Mouse (Mus musculus) G1E-ER4 (cell line): ENCODE measurements around the gene Snf8. TPM values are rescaled to one million over a fixed set of nuclear protein-coding genes. Genes with fewer than 3 reads are reported as not detected.

Source experiments
- GATA1 ChIP-seq: IDR thresholded peaks from one replicate; pipeline ENCODE4 v1.8.0; 2012; ENCODE audit warnings: low read length, inconsistent platforms
- polyA plus RNA-seq: library from polyadenylated mRNA; stranded (reverse); fragments of >175 nt; gene quantifications from 2 replicates; pipeline ENCODE4 v1.2.3, GENCODE M21; 2012

The Snf8 gene
- 153 and 177 TPM in 2 replicates for polyA plus RNA-seq

DNA sequence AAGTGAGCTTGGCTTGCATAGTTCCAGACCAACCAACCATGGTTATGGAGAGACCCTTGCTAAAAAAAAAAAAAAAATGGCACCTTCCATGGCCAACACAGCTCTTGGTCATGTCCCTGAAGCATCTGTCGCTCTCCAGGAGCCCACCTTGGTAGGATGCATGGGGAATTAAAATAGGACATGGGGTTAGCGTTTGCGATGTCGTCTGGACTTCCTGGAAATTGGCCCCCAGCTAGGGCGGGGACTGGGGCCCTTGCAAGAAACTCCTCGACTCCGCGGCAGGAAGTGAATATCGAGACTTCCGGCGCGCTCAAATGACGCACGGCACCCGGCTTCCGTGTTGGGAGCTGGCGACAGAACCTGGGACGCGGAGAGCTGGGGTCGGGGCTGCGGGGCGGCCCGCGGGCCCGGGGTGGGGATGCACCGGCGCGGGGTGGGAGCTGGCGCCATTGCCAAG, at the start of gene Snf8:
Snf8 (plus strand) TSS at position 290 of the 457 bp plus-strand sequence.
- TF ChIP-seq GATA1: no peak

DNA sequence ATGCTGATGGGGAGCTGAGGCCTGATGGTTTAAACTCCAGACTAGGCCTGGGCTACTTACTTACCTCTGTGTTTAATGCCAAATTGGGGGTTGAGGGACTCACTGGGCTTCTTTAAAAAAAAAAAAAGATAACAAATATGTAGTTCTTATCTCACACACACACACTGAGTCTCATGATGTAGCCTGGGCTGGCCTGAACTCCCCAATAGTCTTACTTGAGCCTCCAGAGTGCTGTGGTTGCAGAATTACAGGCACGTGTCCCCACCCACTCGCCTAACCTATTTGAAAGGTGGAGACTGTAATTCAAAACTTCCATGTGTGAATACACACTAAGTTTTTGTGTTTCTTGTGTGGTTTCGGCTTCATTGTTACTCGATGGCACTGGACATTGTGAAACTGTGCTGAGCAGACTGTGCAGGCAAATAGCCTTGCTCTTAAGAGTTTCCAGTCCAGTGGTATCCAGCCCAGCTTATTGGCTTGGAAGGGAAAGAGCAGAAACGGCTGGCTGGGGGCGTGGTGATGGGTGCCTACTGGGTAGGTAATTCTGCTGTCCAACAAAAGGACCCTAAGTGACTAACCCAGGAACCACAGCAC, 46.7 kb upstream of the Snf8 start:
- no peak for TF ChIP-seq GATA1

DNA sequence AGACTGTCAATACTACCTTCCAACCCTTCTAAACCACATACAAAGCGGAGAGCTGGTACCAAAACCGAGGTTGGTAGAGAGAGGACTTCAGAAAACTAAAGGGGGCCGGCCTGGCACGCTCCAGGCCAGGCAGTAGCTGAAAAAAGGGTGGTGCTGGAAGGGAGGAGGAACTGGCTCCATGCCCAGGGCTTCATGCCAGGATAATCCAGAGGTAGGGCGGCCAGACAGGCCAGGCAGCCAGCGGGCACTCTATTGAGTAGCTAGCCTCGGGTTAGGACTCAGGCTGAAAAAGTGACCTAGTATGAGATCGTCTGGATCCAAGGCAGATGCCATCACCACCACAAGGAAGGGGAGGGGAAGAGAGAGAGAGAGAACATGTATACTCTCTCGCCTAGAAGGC, 46.2 kb upstream of the Snf8 start:
- TF ChIP-seq GATA1: no peak

DNA sequence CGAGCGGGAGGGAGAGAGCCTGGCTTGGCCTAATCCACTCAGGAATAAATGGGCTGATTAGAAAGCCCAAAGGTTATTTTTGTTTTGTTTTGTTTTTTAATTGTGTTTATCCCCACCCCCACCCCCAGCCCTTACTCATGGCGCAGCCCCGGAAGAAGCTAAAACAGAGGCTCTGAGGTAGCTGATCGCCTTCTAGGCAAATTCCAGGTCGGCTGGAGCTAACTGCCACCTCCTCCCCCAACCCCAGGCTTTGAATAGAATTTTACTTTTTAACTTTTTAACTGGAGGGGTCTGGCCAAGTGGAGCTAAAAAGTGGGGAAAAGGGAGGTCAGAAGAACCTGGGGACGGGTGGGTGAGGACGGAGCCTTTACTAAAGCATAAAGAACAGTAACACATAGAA, 44.8 kb upstream of the Snf8 start:
- no peak for TF ChIP-seq GATA1

DNA sequence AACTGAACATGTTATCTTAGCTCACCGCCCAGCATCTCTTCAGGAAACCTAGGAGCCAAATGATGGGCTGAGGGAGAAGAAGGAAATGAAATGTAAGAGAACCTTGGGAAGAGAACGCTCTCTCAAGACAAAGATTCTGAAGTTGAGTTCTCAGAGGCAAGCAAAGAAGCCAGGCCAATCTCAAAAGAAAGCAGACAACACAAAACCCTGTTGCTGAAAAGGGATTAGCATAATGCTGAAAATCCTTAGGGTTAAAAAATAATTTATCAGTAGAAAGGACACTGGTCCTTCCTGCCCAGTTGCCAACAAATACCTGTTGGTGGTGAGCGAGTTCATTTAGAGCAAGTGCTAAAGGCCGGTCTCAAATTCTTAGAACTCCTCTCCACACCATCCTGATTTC, 44.3 kb upstream of the Snf8 start:
- TF ChIP-seq GATA1: no peak

DNA sequence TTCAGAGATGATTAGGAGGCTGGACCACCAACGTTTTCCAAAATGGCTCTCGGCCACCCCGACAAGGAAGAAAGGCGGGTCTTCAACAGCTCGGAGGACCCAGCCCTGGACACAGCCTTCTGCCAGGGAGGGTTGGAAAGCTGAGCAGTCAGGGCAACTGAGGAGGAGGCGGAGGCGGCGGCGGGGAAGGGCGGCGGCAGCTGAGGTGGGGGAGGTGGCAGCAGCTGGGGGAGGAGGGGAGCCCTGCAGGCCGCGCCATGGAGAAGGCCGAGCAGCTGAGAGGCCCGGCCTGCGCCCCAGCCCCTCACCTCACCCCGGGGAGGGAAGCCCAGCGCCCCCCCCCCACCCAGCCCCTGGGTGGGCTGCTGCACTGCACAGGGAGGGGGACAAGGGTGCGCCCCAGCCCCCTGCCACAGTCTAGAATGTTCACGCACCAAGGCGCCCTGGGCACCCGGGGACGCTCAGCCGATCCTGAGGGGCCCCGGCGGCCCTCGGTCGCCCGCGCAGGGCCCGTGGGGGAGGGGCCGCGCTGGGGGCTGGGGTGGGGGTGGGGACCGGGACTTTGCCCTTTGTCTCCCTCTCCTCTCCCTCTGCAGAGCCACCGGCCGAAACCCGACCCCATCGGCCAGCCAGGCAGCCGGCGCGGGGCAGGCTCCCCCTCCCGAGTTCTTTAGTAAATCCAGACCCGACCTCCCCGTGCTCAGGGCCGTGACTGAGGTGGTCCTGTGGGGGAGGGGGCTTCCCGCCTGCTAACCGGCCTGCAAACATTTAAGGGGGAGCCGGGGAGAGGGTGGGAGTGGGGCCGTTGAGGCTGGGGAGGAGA, 43.6 kb upstream of the Snf8 start:
- TF ChIP-seq GATA1: no peak

DNA sequence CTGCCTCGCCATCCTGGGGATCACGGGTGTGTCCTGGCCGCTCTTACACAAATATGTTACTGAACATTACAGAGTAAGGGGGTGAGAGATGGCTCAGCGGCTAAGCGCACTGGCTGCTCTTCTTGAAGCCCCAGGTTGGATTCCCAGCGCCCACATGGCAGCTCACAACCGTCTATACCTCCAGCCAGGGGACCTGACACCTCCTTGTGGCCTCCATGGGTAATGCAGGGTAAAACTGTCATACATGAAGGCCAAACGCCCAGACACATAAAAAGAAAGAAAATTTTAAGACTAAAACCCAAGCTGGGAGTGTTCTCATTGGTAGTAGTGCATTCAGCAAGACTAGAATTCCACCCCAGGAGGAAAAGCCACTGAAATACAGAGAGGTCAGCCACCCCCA, 40.5 kb upstream of the Snf8 start:
- no peak for TF ChIP-seq GATA1

DNA sequence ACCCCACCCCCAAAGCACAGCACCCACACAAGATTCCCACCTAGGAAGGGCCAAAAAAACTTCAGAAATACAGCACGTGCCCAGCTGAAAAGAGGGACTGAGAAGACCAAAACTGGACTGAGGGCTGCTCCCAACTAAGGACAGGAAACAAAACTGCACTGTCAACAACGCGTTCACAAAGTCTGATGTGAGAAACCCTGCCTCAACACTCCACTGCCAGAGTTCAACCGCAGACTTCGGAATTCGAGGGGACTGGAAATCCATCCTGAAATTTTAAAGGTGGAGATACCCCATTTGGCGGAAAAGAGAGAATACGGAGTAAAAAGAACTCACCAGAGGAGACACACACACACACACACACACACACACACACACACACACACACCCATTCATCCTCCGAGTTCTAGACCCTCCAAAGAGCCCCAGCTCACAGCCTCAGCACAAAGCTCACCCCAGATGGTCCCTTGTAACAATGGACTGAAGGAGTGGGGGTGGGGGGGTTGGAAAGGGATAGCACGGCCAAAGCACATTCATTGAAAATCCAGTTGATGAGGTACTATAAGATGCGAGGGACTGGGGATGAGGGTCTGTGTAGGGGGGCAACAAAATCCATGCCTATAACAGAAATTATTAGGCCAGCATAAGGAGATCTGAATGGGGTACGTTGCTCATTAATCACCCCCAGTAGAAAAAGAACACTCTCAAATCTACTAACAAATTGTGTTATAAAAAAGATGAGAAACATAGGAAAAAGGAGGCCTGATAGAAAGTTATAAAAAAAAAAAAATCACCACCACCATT, 31.4 kb upstream of the Snf8 start:
- TF ChIP-seq GATA1: no peak

DNA sequence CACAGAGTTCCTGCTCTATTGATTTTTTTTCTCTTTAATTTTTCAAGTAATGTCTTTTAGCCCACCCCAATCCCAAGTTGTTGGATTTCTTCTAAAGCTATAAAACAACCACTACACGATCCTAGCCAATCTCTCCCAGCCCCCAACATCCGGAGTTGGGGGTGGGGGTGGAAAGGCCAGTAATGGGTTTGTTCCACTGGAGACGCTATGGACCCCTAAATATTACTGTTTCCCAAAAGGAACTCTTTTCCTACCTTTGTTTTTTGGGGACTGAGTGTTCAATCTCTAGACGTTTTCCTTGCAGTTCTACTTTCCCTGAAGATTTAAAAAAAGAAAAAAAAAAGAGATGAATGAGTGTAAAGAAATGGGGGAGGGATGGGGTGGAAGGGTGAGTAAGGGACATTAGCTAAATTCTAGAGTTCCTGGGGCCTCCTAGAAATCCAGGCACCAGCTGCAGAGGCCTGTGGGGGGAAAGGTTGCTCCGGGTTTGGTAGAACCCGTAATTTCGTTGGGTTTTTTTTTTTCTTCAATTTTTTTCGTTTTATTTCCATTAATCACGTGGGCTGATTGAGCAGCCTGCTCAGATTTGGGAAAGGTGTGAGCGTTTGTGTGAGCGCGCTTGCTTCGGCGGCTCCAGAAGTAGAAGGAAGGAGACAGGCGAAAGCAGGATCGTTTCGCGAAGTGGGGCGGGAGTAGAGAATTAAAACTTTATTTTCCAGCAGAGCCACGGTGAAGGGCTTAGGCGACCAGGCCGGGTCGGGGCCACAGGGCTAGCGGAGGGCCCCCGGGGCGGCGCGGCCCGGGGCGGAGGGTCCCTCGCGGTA, 30.5 kb upstream of the Snf8 start:
- no peak for TF ChIP-seq GATA1

DNA sequence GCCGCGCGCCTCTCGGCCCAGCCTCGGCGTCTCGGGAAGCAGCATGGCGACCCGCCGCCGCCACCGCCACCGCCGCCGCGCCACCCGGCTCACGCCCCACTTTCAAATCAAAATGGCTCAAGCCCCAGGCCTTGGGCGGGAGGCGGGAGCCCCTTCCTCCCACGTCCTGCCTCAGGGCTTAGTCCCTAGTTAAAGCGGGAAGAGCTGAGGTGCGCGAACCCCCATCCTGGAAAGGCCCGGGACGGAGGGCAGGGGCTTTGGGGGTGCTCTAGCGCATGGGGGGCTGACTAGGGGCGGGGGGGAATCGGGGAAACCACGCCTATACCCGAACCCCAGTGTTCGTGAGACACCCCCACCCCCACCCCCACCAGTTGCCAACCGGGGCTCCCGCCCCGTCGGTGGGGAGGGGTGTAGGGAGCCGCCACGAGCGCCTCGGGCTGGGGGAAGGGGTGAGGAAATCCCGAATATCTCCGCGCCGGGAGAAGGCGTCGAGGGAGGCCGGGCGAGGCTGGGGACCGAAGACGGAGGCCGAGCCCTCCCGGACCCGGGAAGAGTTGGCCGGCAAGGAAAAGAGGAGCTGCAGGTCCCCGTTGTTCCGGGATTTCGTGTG, 29.8 kb upstream of the Snf8 start:
- TF ChIP-seq GATA1: no peak

DNA sequence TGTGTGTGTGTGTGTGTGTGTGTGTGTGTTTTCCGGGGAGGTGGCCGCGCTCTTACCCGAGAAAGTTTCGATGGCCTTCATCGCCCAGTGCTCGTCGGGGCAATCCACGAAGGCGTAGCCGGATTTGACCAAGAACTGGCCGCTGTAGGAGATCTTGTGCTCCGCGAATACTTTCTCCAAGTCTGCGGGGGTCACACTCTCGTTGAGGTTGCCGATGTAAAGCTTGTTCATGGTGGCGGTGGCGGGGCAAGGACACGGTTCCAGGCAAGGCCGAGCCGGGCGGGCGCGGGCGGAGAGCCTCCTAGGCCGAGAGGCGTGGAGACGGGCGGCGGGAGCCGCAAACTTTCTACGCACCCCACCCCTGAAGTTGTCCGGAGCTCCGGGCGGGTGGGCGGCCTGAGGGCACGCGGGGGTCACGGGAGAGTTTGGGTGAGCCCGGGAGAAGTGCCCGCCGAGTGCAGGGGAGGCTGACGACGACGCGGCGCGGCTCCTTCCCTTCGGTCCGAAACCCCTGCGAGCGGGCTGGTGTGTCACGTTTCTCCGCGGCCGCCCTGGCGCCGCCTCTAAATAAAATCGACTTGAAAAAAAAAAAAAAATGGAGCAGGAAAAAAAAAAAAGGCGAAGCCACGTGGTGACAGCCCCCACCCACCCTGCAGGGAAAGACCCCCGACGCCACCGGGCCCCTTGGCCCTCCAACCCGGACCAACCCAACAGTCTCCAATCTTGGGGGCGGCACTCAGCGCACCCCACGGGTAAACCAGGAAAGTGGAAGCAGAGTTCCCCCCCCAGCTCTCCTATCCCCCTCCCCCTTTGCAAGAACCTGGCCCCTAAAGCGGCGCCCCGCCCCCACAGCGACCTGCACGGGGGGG, 29.0 kb upstream of the Snf8 start, which contains the start of gene Igf2bp1:
Igf2bp1 (minus strand) TSS at position 538 of the 869 bp plus-strand sequence.
- TF ChIP-seq GATA1: no peak

DNA sequence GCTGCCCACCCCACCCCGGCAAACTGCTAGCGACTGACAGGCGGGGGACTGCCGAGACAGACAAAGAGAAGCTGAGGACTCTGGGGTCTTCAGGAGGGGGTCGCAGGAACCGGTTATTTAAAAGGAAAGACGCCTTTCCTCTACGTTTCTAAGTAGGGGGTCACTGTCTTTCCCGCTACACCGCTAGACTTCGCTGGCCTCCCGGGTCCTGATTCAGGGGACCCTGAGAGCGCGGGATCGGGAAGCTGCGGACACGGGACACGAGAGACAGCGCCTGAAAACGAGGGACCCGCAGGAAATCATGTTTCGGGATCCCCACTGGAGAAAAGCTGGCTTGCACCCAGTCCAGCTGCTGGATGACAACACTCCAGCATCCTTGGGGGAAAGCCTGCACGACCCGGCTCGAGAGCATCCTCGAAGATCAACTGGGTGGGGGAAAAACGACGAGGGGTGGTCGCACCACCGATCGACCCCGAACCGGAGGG, 28.3 kb upstream of the Snf8 start:
- no peak for TF ChIP-seq GATA1

DNA sequence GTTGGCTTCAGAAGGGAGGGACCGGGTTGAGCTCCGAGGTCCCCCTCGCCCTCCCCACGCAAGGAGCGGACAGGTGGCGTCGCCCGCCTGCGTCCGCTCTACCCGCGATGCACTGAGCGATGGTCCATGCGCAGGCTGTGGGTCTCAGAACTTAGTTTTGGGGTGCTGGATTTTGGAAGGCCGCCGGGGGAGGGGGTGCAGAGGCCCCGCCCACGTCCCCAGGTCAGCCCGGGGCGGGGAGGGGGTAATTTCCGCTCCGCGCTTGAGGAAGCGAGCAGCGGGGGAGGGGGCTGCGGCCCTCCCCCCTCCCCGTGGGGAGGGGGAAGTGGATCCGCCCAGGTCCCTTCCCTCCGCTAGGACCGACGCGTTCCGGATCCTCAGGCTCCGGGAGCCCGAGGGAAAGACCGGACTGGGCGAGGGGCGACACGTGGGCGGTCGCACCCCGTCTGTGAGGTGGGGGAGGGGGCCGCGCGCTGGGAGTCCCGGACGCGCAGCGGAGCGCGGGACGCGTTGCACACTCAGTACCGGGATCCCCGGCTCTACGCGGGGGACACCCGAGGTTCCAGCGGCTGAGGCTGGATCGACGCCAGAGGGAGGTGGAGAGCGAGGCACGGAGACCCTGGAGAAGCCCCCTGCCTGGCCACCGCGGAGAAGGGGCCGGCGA, 27.7 kb upstream of the Snf8 start:
- TF ChIP-seq GATA1: no peak
